Mouse (Mus musculus) embryonic fibroblast, embryonic 13.5 days (primary cell): ENCODE results near the gene Chchd3. TPM values are rescaled to one million over a fixed set of nuclear protein-coding genes. Genes with fewer than 3 reads are reported as not detected.

ENCODE experiments used
- H3K27ac ChIP-seq: 2 replicates; pipeline ENCODE4 v1.5.1; 2012; ENCODE audit warnings: low read length, control low read depth, inconsistent platforms; ENCODE audit not compliant: insufficient read depth
- H3K4me1 ChIP-seq: 2 replicates; pipeline ENCODE4 v1.6.1; 2011; ENCODE audit warnings: low read length; ENCODE audit not compliant: control insufficient read depth, insufficient read depth
- H3K4me3 ChIP-seq: 2 replicates; pipeline ENCODE4 v1.5.1; 2011; ENCODE audit warnings: mild to moderate bottlenecking, control low read depth, low read length; ENCODE audit not compliant: insufficient read depth
- CTCF ChIP-seq: IDR thresholded peaks from 2 replicates; pipeline ENCODE4 v1.5.1; 2011; ENCODE audit warnings: mild to moderate bottlenecking, control low read depth, low read length, moderate library complexity, borderline replicate concordance; ENCODE audit not compliant: insufficient read depth
- POLR2A ChIP-seq: IDR thresholded peaks from 2 replicates; pipeline ENCODE4 v1.6.1; 2011; ENCODE audit warnings: low read depth, mild to moderate bottlenecking, control low read depth, low read length, moderate library complexity
- polyA plus RNA-seq: library from polyadenylated mRNA; stranded (reverse); fragments of >200 nt; gene quantifications from 2 replicates; pipeline ENCODE4 v1.2.4, GENCODE M21; 2011; ENCODE audit warnings: low read depth; ENCODE audit not compliant: missing spikeins, insufficient read length

Gene Chchd3
- polyA plus RNA-seq, 1 experiment: 108 TPM

GRCm38 (mm10) chr6:32978811-32979210, 81.2 kb downstream of the Chchd3 start:
- no peak overlapping the region for H3K27ac ChIP-seq
- TF ChIP-seq CTCF (no peak), POLR2A (no peak)
- H3K4me3 ChIP-seq: no peak overlapping the region
- H3K4me1 ChIP-seq: peaks cover 4% of the 10 kb centered on the region

GRCm38 (mm10) chr6:32971926-32972325, 88.1 kb downstream of the Chchd3 start:
- H3K27ac ChIP-seq: no peak overlapping the region
- peaks cover 5% of the 10 kb centered on the region for H3K4me1 ChIP-seq
- H3K4me3 ChIP-seq: no peak overlapping the region
- TF ChIP-seq CTCF (no peak), POLR2A (no peak)

- TF ChIP-seq CTCF (no peak), POLR2A (no peak)
- H3K27ac ChIP-seq: no peak overlapping the region
- H3K4me3 ChIP-seq: no peak overlapping the region
- H3K4me1 ChIP-seq: peaks cover 13% of the 10 kb centered on the region
Observed at GRCm38 (mm10) chr6:32968971-32969370, 91.1 kb downstream of the Chchd3 start.

GRCm38 (mm10) chr6:32962048-32962447, 98.0 kb downstream of the Chchd3 start:
- Histone ChIP-seq H3K27ac (no peak overlapping the region; the same call in 1 of the 2 replicates), H3K4me1 (peaks cover 15% of the 10 kb centered on the region)
- no peak for TF ChIP-seq CTCF
- TF ChIP-seq POLR2A: no peak

GRCm38 (mm10) chr6:32961477-32961876, 98.6 kb downstream of the Chchd3 start:
- Histone ChIP-seq H3K4me1 (peaks cover 15% of the 10 kb centered on the region), H3K4me3 (no peak overlapping the region), H3K27ac (no peak overlapping the region)
- TF ChIP-seq CTCF (no peak), POLR2A (no peak)

More at GRCm38 (mm10) chr6:32962048-32962447, 98.0 kb downstream of the Chchd3 start:
- no peak overlapping the region for H3K4me3 ChIP-seq

GRCm38 (mm10) chr6:32959816-32960550, 100.1 kb downstream of the Chchd3 start:
- no peak for TF ChIP-seq POLR2A
- no peak for TF ChIP-seq CTCF
- H3K4me1 ChIP-seq: peaks cover 12% of the 10 kb centered on the region
- no peak overlapping the region for H3K4me3 ChIP-seq
- H3K27ac ChIP-seq: no peak overlapping the region; the same call in 1 of the 2 replicates

GRCm38 (mm10) chr6:32955481-32955880, 104.6 kb downstream of the Chchd3 start:
- TF ChIP-seq CTCF (no peak), POLR2A (no peak)
- H3K4me3 ChIP-seq: no peak overlapping the region
- H3K27ac ChIP-seq: no peak overlapping the region
- H3K4me1 ChIP-seq: 0 out of 2 replicates have a peak, but pooled peaks cover 4% of the 10 kb centered on the region

- H3K4me3 ChIP-seq: no peak overlapping the region
- H3K4me1 ChIP-seq: 0 out of 2 replicates have a peak, but pooled peaks cover 2% of the 10 kb centered on the region
- no peak overlapping the region for H3K27ac ChIP-seq
- TF ChIP-seq CTCF (no peak), POLR2A (no peak)
Observed at GRCm38 (mm10) chr6:32950973-32951372, 109.1 kb downstream of the Chchd3 start.

GRCm38 (mm10) chr6:32949702-32950101, 110.4 kb downstream of the Chchd3 start:
- Histone ChIP-seq H3K27ac (no peak overlapping the region), H3K4me3 (no peak overlapping the region), H3K4me1 (0 out of 2 replicates have a peak, but pooled peaks cover 2% of the 10 kb centered on the region)
- TF ChIP-seq CTCF (no peak), POLR2A (no peak)

- H3K4me1 ChIP-seq: 0 out of 2 replicates have a peak, but pooled peaks cover 2% of the 10 kb centered on the region
- no peak for TF ChIP-seq CTCF
- no peak for TF ChIP-seq POLR2A
- no peak overlapping the region for H3K27ac ChIP-seq
- no peak overlapping the region for H3K4me3 ChIP-seq
Observed at GRCm38 (mm10) chr6:32947225-32947624, 112.8 kb downstream of the Chchd3 start.
